Mouse (Mus musculus): ENCODE results near the gene Asic3. TPM values are rescaled to one million over a fixed set of nuclear protein-coding genes. Genes with fewer than 3 reads are reported as not detected.

Gene Asic3
- polyA plus RNA-seq, 1 experiment: 0.24 TPM

- Histone ChIP-seq H3K27me3 (ENCODE audit: control insufficient read depth, insufficient read depth, insufficient read length) (no peaks in the 10 kb centered on the region), H3K79me2 (ENCODE audit: control insufficient read depth, insufficient read depth) (peaks cover 95% of the 10 kb centered on the region), H3ac (ENCODE audit: control insufficient read depth, insufficient read length) (no peak overlapping the region), H3K36me3 (ENCODE audit: control insufficient read depth, insufficient read depth) (no peaks in the 10 kb centered on the region), H3K4me3 (no peak overlapping the region), H3K4me2 (ENCODE audit: low read depth) (no peak overlapping the region)
- TF ChIP-seq POLR2A (IDR thresholded peaks at IDR 0.05; ENCODE audit: insufficient read length, low read depth) (no peak), MYOD1 (IDR thresholded peaks at IDR 0.05; ENCODE audit: control insufficient read depth in 1 of 3, insufficient read length in 2 of 3, low read depth in 2 of 3) (no peak)
Measured at GRCm38 (mm10) chr5:24466762-24467161, 53.6 kb downstream of the Asic3 start.

Other genes starting within 250 kb of the Asic3 start
- gene Nupl2, start 248.4 kb upstream of the Asic3 start, polyA plus RNA-seq (2012; fragmentation: generic; extraction: Trizol): 6.0 TPM
- 10.3 TPM for gene Kcnh2, start 61.8 kb upstream of the Asic3 start, polyA plus RNA-seq (2012; fragmentation: generic; extraction: Trizol)
- gene Nos3, start 48.6 kb upstream of the Asic3 start, polyA plus RNA-seq (2012; fragmentation: generic; extraction: Trizol): 0.92 TPM
- 4.0 TPM for gene Atg9b, start 21.2 kb upstream of the Asic3 start, polyA plus RNA-seq (2012; fragmentation: generic; extraction: Trizol)
- gene Abcb8, start 19.7 kb upstream of the Asic3 start, polyA plus RNA-seq (2012; fragmentation: generic; extraction: Trizol): 37.7 TPM
- gene Cdk5, start 10.1 kb downstream of the Asic3 start, polyA plus RNA-seq (2012; fragmentation: generic; extraction: Trizol): 30.0 TPM
- 96.4 TPM for gene Slc4a2, start 10.4 kb downstream of the Asic3 start, polyA plus RNA-seq (2012; fragmentation: generic; extraction: Trizol)
- 124 TPM for gene Fastk, start 31.9 kb downstream of the Asic3 start, polyA plus RNA-seq (2012; fragmentation: generic; extraction: Trizol)
- gene Tmub1, start 34.5 kb downstream of the Asic3 start, polyA plus RNA-seq (2012; fragmentation: generic; extraction: Trizol): 14.2 TPM
- 119 TPM for gene Agap3, start 38.8 kb downstream of the Asic3 start, polyA plus RNA-seq (2012; fragmentation: generic; extraction: Trizol)
- 2.5 TPM for gene Gbx1, start 113.8 kb downstream of the Asic3 start, polyA plus RNA-seq (2012; fragmentation: generic; extraction: Trizol)
- 0.77 TPM for gene Asb10, start 127.6 kb downstream of the Asic3 start, polyA plus RNA-seq (2012; fragmentation: generic; extraction: Trizol)
- not detected for gene 4931409K22Rik, start 143.4 kb downstream of the Asic3 start, polyA plus RNA-seq (2012; fragmentation: generic; extraction: Trizol)
- 137 TPM for gene Abcf2, start 164.1 kb downstream of the Asic3 start, polyA plus RNA-seq (2012; fragmentation: generic; extraction: Trizol)
- 39.5 TPM for gene Chpf2, start 173.3 kb downstream of the Asic3 start, polyA plus RNA-seq (2012; fragmentation: generic; extraction: Trizol)
- gene Smarcd3, start 211.0 kb downstream of the Asic3 start, polyA plus RNA-seq (2012; fragmentation: generic; extraction: Trizol): 128 TPM

Measured in myocyte (in vitro differentiated cells).